Mouse (Mus musculus): ENCODE results near the gene Rsph9. TPM values are rescaled to one million over a fixed set of nuclear protein-coding genes. Genes with fewer than 3 reads are reported as not detected.

Rsph9 gene
- polyA plus RNA-seq, 1 experiment from 2014 or later, result 20.5 TPM

Other genes starting within 250 kb of the Rsph9 start
- 2.0 TPM in 2 replicates for gene Vegfa, start 111.8 kb downstream of the Rsph9 start, polyA plus RNA-seq (2016; fragmentation: Nextera tagmentation; extraction: Ambion mirVana)
- gene Mrps18a, start 33.2 kb downstream of the Rsph9 start, polyA plus RNA-seq (2016; fragmentation: Nextera tagmentation; extraction: Ambion mirVana), result 148 and 151 TPM in 2 replicates
- gene Mad2l1bp, start 9.3 kb upstream of the Rsph9 start, polyA plus RNA-seq (2016; fragmentation: Nextera tagmentation; extraction: Ambion mirVana), result 38.7 and 38.9 TPM in 2 replicates
- 32.6 and 37.8 TPM in 2 replicates for gene Gtpbp2, start 16.8 kb upstream of the Rsph9 start, polyA plus RNA-seq (2016; fragmentation: Nextera tagmentation; extraction: Ambion mirVana)
- gene Polh, start 58.4 kb upstream of the Rsph9 start, polyA plus RNA-seq (2016; fragmentation: Nextera tagmentation; extraction: Ambion mirVana), result 13.0 and 13.1 TPM in 2 replicates
- 59.2 and 66.8 TPM in 2 replicates for gene Xpo5, start 58.6 kb upstream of the Rsph9 start, polyA plus RNA-seq (2016; fragmentation: Nextera tagmentation; extraction: Ambion mirVana)
- 107 and 135 TPM in 2 replicates for gene Polr1c, start 103.8 kb upstream of the Rsph9 start, polyA plus RNA-seq (2016; fragmentation: Nextera tagmentation; extraction: Ambion mirVana)
- gene Yipf3, start 103.9 kb upstream of the Rsph9 start, polyA plus RNA-seq (2016; fragmentation: Nextera tagmentation; extraction: Ambion mirVana), result 73.1 and 85.0 TPM in 2 replicates
- gene Lrrc73, start 109.3 kb upstream of the Rsph9 start, polyA plus RNA-seq (2016; fragmentation: Nextera tagmentation; extraction: Ambion mirVana), result 2.0 and 3.8 TPM in 2 replicates
- gene Tjap1, start 138.8 kb upstream of the Rsph9 start, polyA plus RNA-seq (2016; fragmentation: Nextera tagmentation; extraction: Ambion mirVana), result 60.1 and 67.3 TPM in 2 replicates
- gene Dlk2, start 153.2 kb upstream of the Rsph9 start, polyA plus RNA-seq (2016; fragmentation: Nextera tagmentation; extraction: Ambion mirVana), result 1.4 and 1.5 TPM in 2 replicates
- 6.6 and 7.6 TPM in 2 replicates for gene Abcc10, start 184.1 kb upstream of the Rsph9 start, polyA plus RNA-seq (2016; fragmentation: Nextera tagmentation; extraction: Ambion mirVana)
- gene Zfp318, start 239.5 kb upstream of the Rsph9 start, polyA plus RNA-seq (2016; fragmentation: Nextera tagmentation; extraction: Ambion mirVana), result 10.5 and 12.6 TPM in 2 replicates